Mouse (Mus musculus): ENCODE data around the gene Lgals12.

DNA sequence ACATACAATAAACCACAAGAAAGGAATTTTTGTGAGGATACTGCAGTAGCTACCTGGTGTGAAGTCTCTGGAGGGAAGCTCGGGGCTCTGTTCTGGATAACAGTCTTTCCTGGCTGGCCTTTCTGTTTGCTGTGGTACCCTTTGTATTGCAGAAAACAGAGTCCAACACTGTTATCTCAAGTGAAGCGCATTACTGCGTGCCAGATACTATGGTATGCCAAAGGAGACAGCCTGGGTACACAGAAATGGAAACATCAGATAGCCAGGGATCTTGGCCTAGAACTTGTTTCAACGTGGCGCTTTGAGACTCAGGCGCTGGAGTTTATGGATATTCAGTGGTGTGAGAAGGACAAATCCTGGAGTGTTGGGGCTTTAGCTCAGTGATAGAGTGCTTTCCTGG, 21.2 kb downstream of the Lgals12 start:
- TF ChIP-seq CTCF (IDR thresholded peaks at IDR 0.05; ENCODE audit: extremely low read depth, insufficient read depth, insufficient read length, insufficient replicate concordance) (no peak), POLR2A (IDR thresholded peaks at IDR 0.05; ENCODE audit: low read depth, low read length) (no peak)
